Mouse (Mus musculus) neutrophil, adult 5-6 weeks (primary cell): ENCODE measurements around the gene Fam219a. TPM values are rescaled to one million over a fixed set of nuclear protein-coding genes. Genes with fewer than 3 reads are reported as not detected.

Experiments
- ATAC-seq: fragments of 151-379, 151-347 bp; 2 replicates; pipeline ENCODE4 v1.8.0; 2017; ENCODE audit warnings: mild to moderate bottlenecking, moderate TSS enrichment; ENCODE audit not compliant: insufficient number of reproducible peaks, poor library complexity, low FRiP score, severe bottlenecking; ENCODE audit errors: extremely low read depth
- total RNA-seq: library from RNA; stranded (forward); fragments of 200-1000 nt; gene quantifications from 2 replicates; pipeline ENCODE4 v1.2.3, GENCODE M21; 2017

Fam219a gene
- total RNA-seq, 1 experiment from 2014 or later, result 8.4 TPM

GRCm38 (mm10) chr4:41493464-41494116, 75.7 kb downstream of the Fam219a start:
- ATAC-seq, result no peak

DNA sequence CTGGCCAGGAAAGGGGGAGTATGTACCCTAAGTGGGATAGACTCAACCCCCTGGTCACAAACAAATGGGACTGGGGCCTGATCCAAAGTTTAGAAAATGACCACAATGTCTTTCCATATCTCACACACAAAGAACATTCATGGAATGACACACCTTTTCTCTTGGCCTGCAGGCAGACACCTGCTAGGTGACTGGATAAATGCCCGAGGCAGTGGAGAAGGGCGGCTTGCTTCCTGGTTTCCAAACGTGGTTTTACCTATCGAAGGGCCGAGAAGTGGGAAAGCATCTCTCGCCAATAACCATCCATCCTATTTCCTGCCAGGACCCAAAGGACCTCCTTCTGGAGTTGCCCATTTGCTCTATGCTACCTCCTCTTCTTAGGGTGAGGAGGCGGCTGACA, 76.4 kb downstream of the Fam219a start:
- no peak for ATAC-seq

DNA sequence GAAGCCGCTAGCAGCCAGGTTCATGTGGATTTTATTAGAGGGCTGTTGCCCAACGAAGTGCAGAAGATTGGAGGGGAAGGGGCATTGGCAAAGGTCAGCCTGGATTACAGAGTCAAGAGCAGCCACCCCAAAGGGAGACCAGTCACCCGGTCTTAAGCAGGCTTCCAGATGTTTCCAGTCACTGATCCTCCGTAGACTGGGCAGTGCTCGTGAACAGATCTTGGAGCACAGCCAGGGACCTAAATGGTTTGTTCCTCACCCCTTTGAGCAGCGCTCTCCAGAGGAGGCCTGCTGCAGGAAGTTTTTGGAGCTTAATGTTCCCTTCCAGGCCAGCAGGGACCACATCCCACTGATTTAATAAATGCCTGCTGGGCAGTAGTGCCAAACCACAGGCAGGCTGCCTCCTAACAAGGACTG, 87.7 kb downstream of the Fam219a start:
- no peak for ATAC-seq

- ATAC-seq, result no peak
Measured at GRCm38 (mm10) chr4:41480254-41480653, 89.1 kb downstream of the Fam219a start.

- ATAC-seq, result no peak
Measured at GRCm38 (mm10) chr4:41479456-41479804, 89.9 kb downstream of the Fam219a start.

DNA sequence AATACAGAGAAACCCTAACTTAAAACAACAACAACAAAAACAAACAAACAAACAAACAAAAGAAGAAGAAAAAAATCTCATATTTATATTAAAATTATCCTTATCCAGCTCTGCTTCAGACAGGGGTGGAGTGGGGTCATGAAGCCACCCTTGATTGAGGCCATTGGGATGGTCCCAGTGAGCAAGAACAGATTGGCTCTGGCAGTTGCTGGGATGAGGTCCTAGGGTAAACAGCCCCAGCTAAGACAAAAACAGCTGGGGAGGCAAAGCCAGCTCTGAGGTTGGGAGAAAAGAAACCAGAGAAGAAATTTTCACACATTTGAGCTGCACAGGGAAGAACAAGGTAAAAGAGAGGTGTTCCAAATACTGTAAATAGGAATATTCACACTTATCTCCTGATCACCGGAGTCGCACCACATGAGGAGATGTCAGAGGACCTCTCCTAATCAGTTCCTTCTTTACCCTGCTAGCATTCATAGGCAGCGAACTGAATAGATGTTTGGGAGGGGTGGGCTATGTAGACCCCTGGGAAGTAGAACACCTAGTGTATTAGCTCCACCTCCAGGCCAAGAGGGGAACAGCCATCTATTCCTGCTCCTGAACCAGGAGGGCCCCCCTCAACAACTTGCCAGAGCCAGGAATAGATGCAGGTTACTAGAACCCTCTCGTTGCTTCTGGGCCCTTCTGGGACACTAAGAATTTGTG, 90.4 kb downstream of the Fam219a start:
- ATAC-seq, result no peak

GRCm38 (mm10) chr4:41477648-41478160, 91.6 kb downstream of the Fam219a start:
- no peak for ATAC-seq

DNA sequence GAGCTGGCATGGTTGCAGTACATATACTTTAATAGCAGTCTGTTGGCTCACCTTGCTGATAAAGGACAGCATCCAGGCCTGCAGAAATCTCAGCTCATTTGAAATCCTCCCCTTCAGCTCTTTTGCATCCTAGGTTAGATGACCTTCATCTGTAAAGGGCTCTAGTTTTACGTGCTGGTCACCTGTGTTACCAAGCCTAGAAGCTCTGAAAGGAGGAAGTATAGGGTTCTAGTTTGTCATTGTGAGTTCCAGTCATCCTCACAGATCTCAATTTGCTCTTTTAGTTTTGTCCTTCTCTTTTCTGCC, 98.0 kb downstream of the Fam219a start:
- ATAC-seq, result no peak

GRCm38 (mm10) chr4:41470684-41471383, 98.5 kb downstream of the Fam219a start:
- ATAC-seq, result no peak

- no peak for ATAC-seq
Measured at GRCm38 (mm10) chr4:41470051-41470683, 99.2 kb downstream of the Fam219a start.

- ATAC-seq, result no peak
Measured at GRCm38 (mm10) chr4:41469199-41469598, 100.1 kb downstream of the Fam219a start.

DNA sequence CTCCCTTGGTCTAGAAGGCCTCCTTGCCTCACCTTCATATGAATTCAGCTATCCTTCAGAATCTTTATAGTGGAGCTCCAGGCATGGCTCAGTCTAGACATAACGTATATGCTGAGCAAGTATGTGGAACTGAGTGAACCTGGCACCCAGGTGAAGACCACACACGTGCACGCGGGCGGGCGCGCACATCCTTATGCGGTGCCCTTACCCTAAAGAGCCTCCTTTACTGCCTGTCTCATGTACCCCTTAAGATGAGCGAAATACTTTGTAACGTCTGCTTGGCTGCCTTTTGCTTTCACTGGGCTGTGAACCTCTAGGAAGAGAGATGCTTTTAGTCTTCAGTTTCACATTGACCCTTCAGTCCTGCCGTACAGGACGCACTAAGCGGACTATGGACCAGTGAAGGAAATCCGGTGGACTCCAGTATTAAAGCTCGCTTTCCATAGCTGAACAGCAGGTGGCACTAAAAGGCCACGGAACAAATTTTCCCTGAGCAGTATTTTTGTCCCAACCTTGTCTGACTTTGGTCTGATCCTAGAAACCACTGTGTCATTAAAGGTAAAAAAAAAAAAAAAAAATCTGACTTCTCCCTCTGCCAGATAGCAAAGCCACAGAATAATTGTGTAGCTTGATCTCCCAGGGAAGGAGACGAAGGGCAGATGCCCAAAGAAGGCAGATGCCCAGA, 100.8 kb downstream of the Fam219a start:
- no peak for ATAC-seq

Other genes starting within 250 kb of the Fam219a start
- 75.4 and 94.9 TPM in 2 replicates for gene Ubap1, start 220.5 kb downstream of the Fam219a start, total RNA-seq
- gene Kif24, start 104.7 kb downstream of the Fam219a start, total RNA-seq, result 2.9 and 3.3 TPM in 2 replicates
- 1.0 and 2.2 TPM in 2 replicates for gene Nudt2, start 104.4 kb downstream of the Fam219a start, total RNA-seq
- not detected in 2 replicates for gene AI464131, start 66.5 kb downstream of the Fam219a start, total RNA-seq
- not detected in 2 replicates for gene 1110017D15Rik, start 52.2 kb downstream of the Fam219a start, total RNA-seq
- gene Dnaic1, start 237 bp upstream of the Fam219a start, total RNA-seq, result not detected in 2 replicates
- gene Enho, start 70.8 kb upstream of the Fam219a start, total RNA-seq, result not detected in 2 replicates
- gene Cntfr, start 127.6 kb upstream of the Fam219a start, total RNA-seq, result not detected in 2 replicates
- 27.1 and 33.6 TPM in 2 replicates for gene Il11ra1, start 130.5 kb upstream of the Fam219a start, total RNA-seq
- 14.4 and 15.5 TPM in 2 replicates for gene Rpp25l, start 144.0 kb upstream of the Fam219a start, total RNA-seq
- 52.5 and 75.5 TPM in 2 replicates for gene Dctn3, start 153.6 kb upstream of the Fam219a start, total RNA-seq
- not detected in 2 replicates for gene Arid3c, start 161.6 kb upstream of the Fam219a start, total RNA-seq
- gene Galt, start 185.7 kb upstream of the Fam219a start, total RNA-seq, result 34.1 and 37.4 TPM in 2 replicates
- 17.9 and 20.7 TPM in 2 replicates for gene Sigmar1, start 186.6 kb upstream of the Fam219a start, total RNA-seq
- 2.9 and 5.6 TPM in 2 replicates for gene Ccl27a, start 204.7 kb upstream of the Fam219a start, total RNA-seq